Mouse (Mus musculus) embryonic fibroblast, embryonic 13.5 days (primary cell): ENCODE measurements around the gene Mesd. TPM values are rescaled to one million over a fixed set of nuclear protein-coding genes. Genes with fewer than 3 reads are reported as not detected.

Source experiments
- H3K27ac ChIP-seq: 2 replicates; pipeline ENCODE4 v1.5.1; 2012; ENCODE audit warnings: low read length, control low read depth, inconsistent platforms; ENCODE audit not compliant: insufficient read depth
- H3K4me1 ChIP-seq: 2 replicates; pipeline ENCODE4 v1.6.1; 2011; ENCODE audit warnings: low read length; ENCODE audit not compliant: control insufficient read depth, insufficient read depth
- H3K4me3 ChIP-seq: 2 replicates; pipeline ENCODE4 v1.5.1; 2011; ENCODE audit warnings: mild to moderate bottlenecking, control low read depth, low read length; ENCODE audit not compliant: insufficient read depth
- CTCF ChIP-seq: IDR thresholded peaks from 2 replicates; pipeline ENCODE4 v1.5.1; 2011; ENCODE audit warnings: mild to moderate bottlenecking, control low read depth, low read length, moderate library complexity, borderline replicate concordance; ENCODE audit not compliant: insufficient read depth
- POLR2A ChIP-seq: IDR thresholded peaks from 2 replicates; pipeline ENCODE4 v1.6.1; 2011; ENCODE audit warnings: low read depth, mild to moderate bottlenecking, control low read depth, low read length, moderate library complexity
- polyA plus RNA-seq: library from polyadenylated mRNA; stranded (reverse); fragments of >200 nt; gene quantifications from 2 replicates; pipeline ENCODE4 v1.2.4, GENCODE M21; 2011; ENCODE audit warnings: low read depth; ENCODE audit not compliant: missing spikeins, insufficient read length

Mesd gene
- polyA plus RNA-seq, 1 experiment = 93.1 TPM

DNA sequence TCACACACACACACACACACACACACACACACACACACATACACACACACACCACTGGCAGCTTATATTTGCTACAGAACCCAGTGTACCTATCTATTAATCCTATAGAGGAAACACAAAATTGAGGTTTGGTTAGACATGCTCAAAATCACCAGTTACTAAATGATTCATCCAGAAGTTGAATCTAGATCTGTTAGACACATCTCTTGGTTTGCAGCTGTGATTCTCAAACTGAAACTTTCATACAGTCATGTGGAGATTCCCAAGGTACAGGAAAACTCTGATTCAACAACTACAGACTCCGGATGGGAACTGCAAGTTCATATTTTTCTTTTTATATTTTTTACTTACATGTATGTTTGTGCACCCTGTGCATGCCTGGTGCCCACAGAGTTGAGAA is 29.1 kb upstream of the Mesd start:
- Histone ChIP-seq H3K4me3 (no peak overlapping the region), H3K4me1 (peaks cover 3% of the 10 kb centered on the region; the same call in 1 of the 2 replicates), H3K27ac (no peak overlapping the region)
- TF ChIP-seq CTCF = no peak
- no peak for TF ChIP-seq POLR2A

DNA sequence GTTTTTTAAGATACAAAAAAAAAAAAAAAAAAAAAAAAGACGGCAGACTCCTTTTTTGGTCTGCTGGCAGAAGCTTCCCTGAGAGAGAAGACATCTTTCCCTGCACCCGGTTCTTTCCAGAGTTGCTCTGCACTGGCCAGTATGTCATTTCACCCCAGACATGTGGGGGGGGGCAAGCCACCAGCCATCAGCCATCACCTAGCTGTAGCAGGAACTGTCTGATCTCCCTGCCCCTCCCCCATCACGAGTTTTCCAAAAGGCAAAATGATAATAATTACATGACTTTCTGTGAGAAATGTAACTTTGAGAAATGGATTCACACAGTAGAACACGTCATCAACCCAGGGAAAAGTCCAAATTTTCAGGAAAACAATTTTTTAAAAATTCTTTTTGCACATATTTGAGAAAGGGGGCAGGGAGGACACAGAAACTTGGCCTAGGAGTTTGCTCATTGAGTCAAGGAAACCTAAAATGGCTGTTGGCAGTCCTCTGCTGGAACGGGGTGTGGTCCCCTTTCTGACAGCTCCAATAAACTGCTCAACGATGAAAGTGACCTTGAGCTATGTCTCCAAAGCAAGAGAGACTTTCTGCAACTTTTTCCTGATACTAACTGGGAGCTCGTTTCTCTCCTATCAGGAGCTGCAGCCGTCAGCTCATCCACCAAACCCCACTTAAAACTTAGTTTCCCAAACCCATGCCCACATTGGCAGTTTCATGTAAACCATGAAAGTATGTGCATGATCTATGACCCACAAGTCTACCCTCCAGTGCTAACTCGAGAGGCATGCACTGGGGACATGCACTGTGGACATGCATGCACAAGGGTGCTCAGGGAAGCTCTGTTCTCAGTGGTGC is 27.7 kb upstream of the Mesd start:
- peaks cover 3% of the 10 kb centered on the region; the same call in 1 of the 2 replicates for H3K4me1 ChIP-seq
- TF ChIP-seq POLR2A (no peak), CTCF (no peak)
- H3K4me3 ChIP-seq = no peak overlapping the region
- no peak overlapping the region for H3K27ac ChIP-seq

DNA sequence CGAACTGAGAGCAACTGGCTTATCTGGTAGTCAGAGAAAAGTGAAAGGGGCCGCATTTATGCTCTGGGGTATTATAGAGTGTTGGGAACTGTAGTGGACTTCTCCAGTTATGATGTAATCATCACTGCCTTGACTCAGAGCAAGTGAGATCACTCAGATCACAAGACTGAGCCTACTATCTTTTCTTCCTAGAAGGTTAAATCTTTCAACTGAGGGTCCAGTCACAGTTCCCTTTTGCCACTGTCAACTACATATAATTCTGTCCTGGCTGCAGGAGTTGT is 27.1 kb upstream of the Mesd start:
- TF ChIP-seq CTCF (no peak), POLR2A (no peak)
- no peak overlapping the region for H3K27ac ChIP-seq
- no peak overlapping the region for H3K4me3 ChIP-seq

DNA sequence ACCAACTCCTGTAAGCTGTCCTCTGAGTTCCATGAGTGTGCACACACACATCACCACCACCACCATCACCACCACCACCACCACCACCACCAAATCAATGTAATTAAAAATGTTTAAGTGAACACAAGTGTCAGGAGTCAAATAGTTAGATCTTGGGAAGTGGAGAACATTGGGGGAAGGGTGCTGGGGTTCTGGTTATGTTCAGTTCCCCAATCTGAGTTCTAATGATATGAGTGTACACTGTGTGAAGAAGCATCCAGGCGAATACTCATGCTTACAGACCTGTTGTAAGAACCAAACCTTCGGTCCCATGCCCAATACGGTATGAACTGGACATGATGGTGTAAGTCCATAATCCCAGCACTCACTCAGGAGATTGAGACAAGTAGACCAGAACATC is 26.3 kb upstream of the Mesd start:
- H3K4me3 ChIP-seq = no peak overlapping the region
- no peaks in the 10 kb centered on the region; the same call in 1 of the 2 replicates for H3K4me1 ChIP-seq
- no peak for TF ChIP-seq CTCF
- no peak for TF ChIP-seq POLR2A
- no peak overlapping the region for H3K27ac ChIP-seq

More for the DNA sequence above, 27.1 kb upstream of the Mesd start:
- peaks cover 3% of the 10 kb centered on the region; the same call in 1 of the 2 replicates for H3K4me1 ChIP-seq

DNA sequence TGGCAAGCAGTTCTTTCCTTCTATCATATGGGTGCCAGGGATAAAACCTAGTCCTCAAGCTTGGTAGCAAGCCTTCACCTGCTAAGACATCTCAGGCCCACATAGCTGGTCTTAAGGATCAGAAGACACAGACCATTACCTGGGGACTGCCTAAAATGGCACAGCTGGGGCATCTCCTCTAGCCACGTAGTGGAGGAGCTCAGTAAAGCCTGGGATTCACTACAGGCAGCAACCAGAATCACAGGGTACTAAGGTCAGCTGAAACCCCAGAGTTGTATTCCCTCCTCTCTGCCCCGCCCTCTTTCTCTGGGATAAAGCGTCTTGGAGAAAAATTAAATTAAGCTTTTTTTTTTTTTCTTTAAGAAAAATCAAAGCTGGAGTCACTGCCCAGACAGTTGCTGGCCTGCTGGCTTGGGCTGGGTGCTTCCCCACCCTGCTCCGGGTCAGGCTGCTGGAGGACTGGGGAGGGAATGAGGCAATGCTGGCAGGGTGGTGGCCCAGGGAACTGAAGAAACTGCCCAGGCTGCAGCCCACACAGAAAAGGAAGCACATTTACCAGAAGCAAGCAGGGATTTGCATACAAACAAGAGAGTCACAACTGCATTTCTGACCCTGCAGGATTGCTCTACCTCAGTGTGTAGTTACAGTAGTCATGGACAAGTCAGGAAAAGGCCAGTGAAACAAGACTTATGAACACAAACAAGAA is 24.7 kb upstream of the Mesd start:
- no peak overlapping the region for H3K4me3 ChIP-seq
- H3K4me1 ChIP-seq = no peaks in the 10 kb centered on the region
- H3K27ac ChIP-seq = no peak overlapping the region
- TF ChIP-seq CTCF (no peak), POLR2A (no peak)

DNA sequence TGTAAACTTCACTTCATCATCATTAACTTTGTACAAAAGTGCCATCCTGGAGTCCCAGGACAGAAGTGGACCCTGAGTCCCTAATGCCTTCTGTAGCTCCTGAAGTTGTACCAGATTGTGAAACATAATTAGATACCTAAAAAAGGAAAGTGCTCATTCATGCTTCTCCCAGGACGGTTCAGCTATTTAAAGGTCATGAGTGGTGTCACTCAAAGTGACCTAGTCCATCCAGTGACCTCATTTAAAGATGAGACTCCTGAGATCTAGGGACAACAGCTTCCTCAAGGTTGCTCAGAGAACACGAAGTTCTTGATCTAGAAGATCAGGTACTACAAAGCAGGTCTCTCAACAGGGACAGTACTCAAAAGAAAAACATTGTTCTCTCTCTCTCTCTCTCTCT is 20.7 kb upstream of the Mesd start:
- Histone ChIP-seq H3K27ac (no peak overlapping the region), H3K4me1 (no peaks in the 10 kb centered on the region), H3K4me3 (no peak overlapping the region)
- TF ChIP-seq POLR2A (no peak), CTCF (no peak)

DNA sequence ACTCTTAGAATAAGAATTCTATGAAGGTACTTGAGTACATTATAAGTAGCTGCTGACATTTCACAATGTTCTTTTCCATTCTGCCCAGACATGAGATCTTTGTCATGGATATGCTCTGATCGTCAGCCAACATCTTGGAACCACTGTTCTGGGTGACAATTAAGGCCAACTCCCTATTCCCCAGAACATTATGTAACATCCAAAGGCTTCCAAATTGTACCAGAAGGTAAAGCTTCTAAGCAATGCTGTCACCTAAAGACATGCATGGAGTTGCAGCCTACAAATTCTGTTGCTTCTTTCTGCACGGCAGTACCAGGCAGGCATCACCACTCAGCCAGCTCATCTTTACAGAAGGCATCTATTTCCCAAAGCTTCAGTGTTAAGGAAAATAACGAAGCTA is 16.1 kb upstream of the Mesd start:
- TF ChIP-seq CTCF (no peak), POLR2A (no peak)
- Histone ChIP-seq H3K27ac (no peak overlapping the region), H3K4me3 (no peak overlapping the region), H3K4me1 (no peaks in the 10 kb centered on the region)

DNA sequence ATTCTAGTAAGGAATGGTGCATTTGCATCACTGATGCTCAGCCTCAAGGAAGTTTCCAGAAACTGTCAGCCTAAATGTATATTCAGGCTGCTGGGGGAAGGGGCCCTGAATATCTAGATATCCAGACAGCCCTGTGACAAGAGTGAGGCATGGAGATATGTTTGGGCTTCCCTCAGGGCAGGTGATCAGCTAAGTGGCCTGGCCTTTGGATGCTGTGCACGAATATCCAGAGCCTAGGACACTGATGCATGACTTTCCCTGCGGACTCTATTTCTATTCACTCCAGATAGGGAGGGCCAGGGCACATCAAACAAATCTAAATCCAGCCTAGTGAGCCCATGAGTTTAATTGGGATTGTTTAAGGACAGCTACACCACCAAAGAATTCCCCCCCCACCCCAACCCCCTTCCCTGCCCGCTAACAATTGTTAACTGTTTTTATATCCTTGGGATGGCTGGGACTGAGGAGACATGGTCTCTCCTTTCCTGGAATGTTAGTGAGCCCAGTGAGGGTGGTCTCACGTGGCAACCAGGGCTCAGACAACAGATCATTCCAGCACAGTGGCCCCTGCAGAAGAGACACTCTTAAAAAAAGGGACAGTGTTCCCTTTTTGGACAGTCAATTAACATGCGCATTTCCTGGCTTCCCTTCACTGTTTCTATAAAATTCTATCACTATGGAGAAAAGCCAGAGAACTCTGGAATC is 14.3 kb upstream of the Mesd start:
- H3K4me1 ChIP-seq = no peaks in the 10 kb centered on the region
- no peak overlapping the region for H3K27ac ChIP-seq
- no peak for TF ChIP-seq POLR2A
- no peak for TF ChIP-seq CTCF
- H3K4me3 ChIP-seq = no peak overlapping the region

DNA sequence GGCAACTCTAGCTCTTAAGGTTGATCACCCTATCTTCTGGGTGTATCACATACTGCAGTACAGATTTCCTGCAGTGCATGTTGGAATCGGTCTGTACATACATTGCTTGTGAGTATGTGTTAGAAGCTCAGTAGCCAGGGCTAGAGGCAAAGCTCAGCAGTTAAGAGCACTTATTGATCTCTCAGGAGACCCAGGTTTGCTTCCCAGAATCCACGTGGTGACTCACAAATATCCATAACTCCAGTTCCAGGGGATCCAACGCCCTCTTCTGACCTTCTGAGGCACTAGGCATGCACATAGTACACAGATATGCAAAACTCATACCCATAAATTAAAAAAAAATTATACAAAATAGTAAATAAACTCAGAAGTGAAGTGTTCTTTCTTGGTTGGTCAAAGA is 7.2 kb upstream of the Mesd start:
- peaks cover 3% of the 10 kb centered on the region; the same call in 1 of the 2 replicates for H3K4me1 ChIP-seq
- no peak overlapping the region for H3K27ac ChIP-seq
- H3K4me3 ChIP-seq = no peak overlapping the region
- TF ChIP-seq CTCF = no peak
- no peak for TF ChIP-seq POLR2A
